Mouse (Mus musculus) MEL (cell line): ENCODE measurements at regions not wholly inside any gene's neighbourhood (a gene's known extent, or its start where the extent isn't known, plus 50 kb on each side); places are given as distances from the start of the nearest gene placed in this dataset.

ENCODE experiments used
- CTCF ChIP-seq, 3 experiments: IDR thresholded peaks in 2 of 3; conservative IDR thresholded peaks in 1 of 3; 2 replicates each; pipeline ENCODE4 v1.5.1; 2011 to 2012; ENCODE audit warnings: low read length in 3 of 3, low read depth in 2 of 3, mild to moderate bottlenecking in 2 of 3, improper control_type of control experiment in 1 of 3, inconsistent platforms in 1 of 3, mixed read lengths in 1 of 3, moderate library complexity in 1 of 3; ENCODE audit not compliant: control insufficient read depth in 1 of 3, insufficient read depth in 1 of 3, poor library complexity in 1 of 3, severe bottlenecking in 1 of 3
- E2F4 ChIP-seq: IDR thresholded peaks from 2 replicates; pipeline ENCODE4 v1.6.1; 2011; ENCODE audit warnings: low read depth, low read length, improper control_type of control experiment, borderline replicate concordance
- EP300 ChIP-seq, 2 experiments: IDR thresholded peaks; 2 replicates each; pipeline ENCODE4 v1.6.1; 2011; ENCODE audit warnings: improper control_type of control experiment in 2 of 2, low read length in 2 of 2, low read depth in 1 of 2, mild to moderate bottlenecking in 1 of 2
- GATA1 ChIP-seq: IDR thresholded peaks from 2 replicates; pipeline ENCODE4 v1.6.1; 2011; ENCODE audit warnings: low read depth, low read length, improper control_type of control experiment
- POLR2A ChIP-seq, 2 experiments: IDR thresholded peaks; 2 replicates each; pipeline ENCODE4 v1.6.1; 2011 to 2012; ENCODE audit warnings: low read length in 2 of 2, mild to moderate bottlenecking in 2 of 2, control low read depth in 1 of 2, improper control_type of control experiment in 1 of 2, low read depth in 1 of 2, moderate library complexity in 1 of 2; ENCODE audit not compliant: control insufficient read depth in 1 of 2, insufficient read depth in 1 of 2, poor library complexity in 1 of 2
- POLR2AphosphoS2 ChIP-seq: IDR thresholded peaks from 2 replicates; pipeline ENCODE4 v1.6.1; 2011; ENCODE audit warnings: low read length, improper control_type of control experiment
- RAD21 ChIP-seq: IDR thresholded peaks from 2 replicates; pipeline ENCODE4 v1.6.1; 2011; ENCODE audit warnings: mild to moderate bottlenecking, low read depth, low read length, improper control_type of control experiment
- SMC3 ChIP-seq: IDR thresholded peaks from 2 replicates; pipeline ENCODE4 v1.6.1; 2011; ENCODE audit warnings: low read depth, low read length, improper control_type of control experiment
- TAL1 ChIP-seq: IDR thresholded peaks from 2 replicates; pipeline ENCODE4 v1.6.1; 2012; ENCODE audit warnings: mild to moderate bottlenecking, inconsistent platforms, low read length, moderate library complexity, mixed read lengths
- TCF12 ChIP-seq: IDR thresholded peaks from 2 replicates; pipeline ENCODE4 v1.6.1; 2014; ENCODE audit warnings: low read depth, mild to moderate bottlenecking, inconsistent platforms, low read length, improper control_type of control experiment, moderate library complexity
- ZC3H11A ChIP-seq: IDR thresholded peaks from 2 replicates; pipeline ENCODE4 v1.6.1; 2012; ENCODE audit warnings: low read depth, mild to moderate bottlenecking, inconsistent platforms, low read length, improper control_type of control experiment
- ZMIZ1 ChIP-seq: IDR thresholded peaks from 2 replicates; pipeline ENCODE4 v1.6.1; 2012; ENCODE audit warnings: low read depth, mild to moderate bottlenecking, inconsistent platforms, low read length, improper control_type of control experiment, moderate library complexity

DNA sequence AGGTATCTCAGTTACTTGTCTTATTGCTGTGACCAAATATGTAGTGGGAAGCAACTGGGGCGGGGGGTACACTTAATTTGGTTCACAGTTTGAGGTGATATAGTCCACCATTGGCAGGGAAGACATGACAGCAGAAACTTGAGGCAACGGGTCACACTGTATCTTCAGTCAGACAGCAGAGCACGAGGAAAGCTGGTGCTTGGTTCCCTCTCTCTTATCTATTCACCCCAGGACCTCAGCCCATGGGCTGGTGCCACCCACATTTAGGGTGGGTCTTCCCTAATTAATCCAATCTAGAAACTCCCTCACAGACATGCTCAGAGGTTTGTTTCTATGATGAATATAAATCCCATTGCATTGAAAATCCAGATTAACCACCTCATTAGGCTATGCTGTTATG lies 56.5 kb downstream of the Otud1 start:
- TF ChIP-seq GATA1 = peak; percentile 28; the same call in 1 of the 2 replicates
- no peak for TF ChIP-seq ZMIZ1
- TF ChIP-seq CTCF (IDR thresholded peaks at IDR 0.05 in 2 of 3, conservative IDR thresholded peaks at IDR 0.05 in 1 of 3; ENCODE audit: control insufficient read depth in 1 of 3, insufficient read depth in 1 of 3, low read depth in 2 of 3, low read length in 3 of 3, poor library complexity in 1 of 3, severe bottlenecking in 1 of 3) = no peak
- no peak for TF ChIP-seq POLR2A (IDR thresholded peaks at IDR 0.05; ENCODE audit: control insufficient read depth in 1 of 2, insufficient read depth in 1 of 2, low read depth in 1 of 2, low read length in 2 of 2, poor library complexity in 1 of 2)
- 0 out of 4 replicates have a peak, but pooled peaks of 1 of the 2 experiments have one; percentile 4 for TF ChIP-seq EP300 (IDR thresholded peaks at IDR 0.05; ENCODE audit: low read depth in 1 of 2, low read length in 2 of 2)
- TF ChIP-seq TAL1 = peak; percentile 51
- TF ChIP-seq E2F4 = no peak
- TF ChIP-seq TCF12 = no peak
- no peak for TF ChIP-seq RAD21
- no peak for TF ChIP-seq POLR2AphosphoS2
- TF ChIP-seq ZC3H11A = no peak
- no peak for TF ChIP-seq SMC3
